Mouse (Mus musculus): Measurements from ENCODE around the gene Adap1. TPM values are rescaled to one million over a fixed set of nuclear protein-coding genes. Genes with fewer than 3 reads are reported as not detected.

Gene Adap1
- total RNA-seq, 1 experiment, result 65.0 TPM

- DNase-seq (ENCODE audit: low read depth, low spot score), result no peak
- no peaks in the 10 kb centered on the region for H3K4me1 ChIP-seq (ENCODE audit: control insufficient read depth in 2 of 2, insufficient read depth in 2 of 2, low read length in 2 of 2, poor library complexity in 1 of 2)
- H3K9me3 ChIP-seq (ENCODE audit: control insufficient read depth, insufficient read depth, low read depth, low read length), result no peaks in the 10 kb centered on the region
- H3K4me3 ChIP-seq (ENCODE audit: insufficient read depth in 1 of 2, low read depth in 1 of 2, low read length in 2 of 2, poor library complexity in 1 of 2, severe bottlenecking in 1 of 2), result no peak overlapping the region
- H3K27ac ChIP-seq (ENCODE audit: insufficient read depth, low read depth, low read length, poor library complexity, severe bottlenecking), result no peak overlapping the region
- TF ChIP-seq ZNF384 (IDR thresholded peaks at IDR 0.05; ENCODE audit: low read depth, low read length), result no peak
- no peak for TF ChIP-seq ZC3H11A (IDR thresholded peaks at IDR 0.05; ENCODE audit: borderline replicate concordance, low read depth, low read length)
- TF ChIP-seq HCFC1 (IDR thresholded peaks at IDR 0.05; ENCODE audit: borderline replicate concordance, insufficient read depth, low read length), result no peak
- no peak for TF ChIP-seq MAFK (IDR thresholded peaks at IDR 0.05; ENCODE audit: insufficient read depth, low read depth, low read length)
- no peak for TF ChIP-seq CHD2 (IDR thresholded peaks at IDR 0.05; ENCODE audit: low read depth, low read length)
- H3K36me3 ChIP-seq (ENCODE audit: control insufficient read depth, insufficient read depth, low read length, poor library complexity, severe bottlenecking), result peaks cover 77% of the 10 kb centered on the region
- H3K9ac ChIP-seq (ENCODE audit: insufficient read depth, low read depth, low read length, poor library complexity, severe bottlenecking), result no peak overlapping the region
- in situ Hi-C loops (cut with MboI; ENCODE audit: low sequenced_read_pairs in 2 of 2, unreplicated experiment in 2 of 2), result no loop called here
Observed at GRCm38 (mm10) chr5:139241022-139241761, 84.2 kb downstream of the Adap1 start.

- Histone ChIP-seq H3K36me3 (ENCODE audit: control insufficient read depth, insufficient read depth, low read length, poor library complexity, severe bottlenecking) (peaks cover 73% of the 10 kb centered on the region), H3K4me3 (ENCODE audit: insufficient read depth in 1 of 2, low read depth in 1 of 2, low read length in 2 of 2, poor library complexity in 1 of 2, severe bottlenecking in 1 of 2) (no peak overlapping the region), H3K27ac (ENCODE audit: insufficient read depth, low read depth, low read length, poor library complexity, severe bottlenecking) (no peak overlapping the region), H3K9me3 (ENCODE audit: control insufficient read depth, insufficient read depth, low read depth, low read length) (no peaks in the 10 kb centered on the region), H3K4me1 (ENCODE audit: control insufficient read depth in 2 of 2, insufficient read depth in 2 of 2, low read length in 2 of 2, poor library complexity in 1 of 2) (no peaks in the 10 kb centered on the region), H3K9ac (ENCODE audit: insufficient read depth, low read depth, low read length, poor library complexity, severe bottlenecking) (no peak overlapping the region)
- TF ChIP-seq CHD2 (IDR thresholded peaks at IDR 0.05; ENCODE audit: low read depth, low read length) (no peak), ZC3H11A (IDR thresholded peaks at IDR 0.05; ENCODE audit: borderline replicate concordance, low read depth, low read length) (no peak), HCFC1 (IDR thresholded peaks at IDR 0.05; ENCODE audit: borderline replicate concordance, insufficient read depth, low read length) (no peak), ZNF384 (IDR thresholded peaks at IDR 0.05; ENCODE audit: low read depth, low read length) (no peak)
- no peak for DNase-seq (ENCODE audit: low read depth, low spot score)
- in situ Hi-C loops (cut with MboI; ENCODE audit: low sequenced_read_pairs in 2 of 2, unreplicated experiment in 2 of 2), result no loop called here
Observed at GRCm38 (mm10) chr5:139237436-139237835, 88.0 kb downstream of the Adap1 start.

GRCm38 (mm10) chr5:139234423-139234822, 91.0 kb downstream of the Adap1 start:
- DNase-seq (ENCODE audit: low read depth, low spot score), result no peak
- peaks cover 61% of the 10 kb centered on the region for H3K36me3 ChIP-seq (ENCODE audit: control insufficient read depth, insufficient read depth, low read length, poor library complexity, severe bottlenecking)
- peaks cover 0 to 2% of the 10 kb centered on the region in 2 experiments; a peak in 1 of 4 replicates for H3K4me1 ChIP-seq (ENCODE audit: control insufficient read depth in 2 of 2, insufficient read depth in 2 of 2, low read length in 2 of 2, poor library complexity in 1 of 2)
- TF ChIP-seq HCFC1 (IDR thresholded peaks at IDR 0.05; ENCODE audit: borderline replicate concordance, insufficient read depth, low read length) (no peak), ZC3H11A (IDR thresholded peaks at IDR 0.05; ENCODE audit: borderline replicate concordance, low read depth, low read length) (no peak), ZNF384 (IDR thresholded peaks at IDR 0.05; ENCODE audit: low read depth, low read length) (no peak), CHD2 (IDR thresholded peaks at IDR 0.05; ENCODE audit: low read depth, low read length) (no peak), MAFK (IDR thresholded peaks at IDR 0.05; ENCODE audit: insufficient read depth, low read depth, low read length) (no peak)
- no peaks in the 10 kb centered on the region for H3K9me3 ChIP-seq (ENCODE audit: control insufficient read depth, insufficient read depth, low read depth, low read length)
- in situ Hi-C loops (cut with MboI; ENCODE audit: low sequenced_read_pairs in 2 of 2, unreplicated experiment in 2 of 2), result no loop called here
- H3K27ac ChIP-seq (ENCODE audit: insufficient read depth, low read depth, low read length, poor library complexity, severe bottlenecking), result no peak overlapping the region
- H3K4me3 ChIP-seq (ENCODE audit: insufficient read depth in 1 of 2, low read depth in 1 of 2, low read length in 2 of 2, poor library complexity in 1 of 2, severe bottlenecking in 1 of 2), result no peak overlapping the region
- H3K9ac ChIP-seq (ENCODE audit: insufficient read depth, low read depth, low read length, poor library complexity, severe bottlenecking), result no peak overlapping the region

- H3K36me3 ChIP-seq (ENCODE audit: control insufficient read depth, insufficient read depth, low read length, poor library complexity, severe bottlenecking), result peaks cover 51% of the 10 kb centered on the region
- no peak overlapping the region for H3K4me3 ChIP-seq (ENCODE audit: insufficient read depth in 1 of 2, low read depth in 1 of 2, low read length in 2 of 2, poor library complexity in 1 of 2, severe bottlenecking in 1 of 2)
- H3K4me1 ChIP-seq (ENCODE audit: control insufficient read depth in 2 of 2, insufficient read depth in 2 of 2, low read length in 2 of 2, poor library complexity in 1 of 2), result peaks cover 0 to 2% of the 10 kb centered on the region in 2 experiments; a peak in 1 of 4 replicates
Observed at GRCm38 (mm10) chr5:139232083-139232482, 93.3 kb downstream of the Adap1 start.

More at GRCm38 (mm10) chr5:139232083-139232482, 93.3 kb downstream of the Adap1 start:
- DNase-seq (ENCODE audit: low read depth, low spot score), result no peak
- TF ChIP-seq CHD2 (IDR thresholded peaks at IDR 0.05; ENCODE audit: low read depth, low read length), result no peak
- no peak for TF ChIP-seq ZNF384 (IDR thresholded peaks at IDR 0.05; ENCODE audit: low read depth, low read length)
- TF ChIP-seq HCFC1 (IDR thresholded peaks at IDR 0.05; ENCODE audit: borderline replicate concordance, insufficient read depth, low read length), result no peak
- TF ChIP-seq MAFK (IDR thresholded peaks at IDR 0.05; ENCODE audit: insufficient read depth, low read depth, low read length), result no peak
- no peak for TF ChIP-seq ZC3H11A (IDR thresholded peaks at IDR 0.05; ENCODE audit: borderline replicate concordance, low read depth, low read length)
- no peak overlapping the region for H3K27ac ChIP-seq (ENCODE audit: insufficient read depth, low read depth, low read length, poor library complexity, severe bottlenecking)
- H3K9me3 ChIP-seq (ENCODE audit: control insufficient read depth, insufficient read depth, low read depth, low read length), result no peaks in the 10 kb centered on the region
- in situ Hi-C loops (cut with MboI; ENCODE audit: low sequenced_read_pairs in 2 of 2, unreplicated experiment in 2 of 2), result no loop called here
- H3K9ac ChIP-seq (ENCODE audit: insufficient read depth, low read depth, low read length, poor library complexity, severe bottlenecking), result no peak overlapping the region

Data from ES-E14 (cell line).